Mouse (Mus musculus) CH12F3 (cell line): ENCODE results near the gene Scamp1.

Experiments used
- in situ Hi-C: fragments of 300-500 bp; cut with MboI; formaldehyde crosslinking; loops from 2 replicates; pipeline ENCODE4 v1.14.3; 2020; ENCODE audit warnings: low sequenced_read_pairs

The Scamp1 gene

DNA sequence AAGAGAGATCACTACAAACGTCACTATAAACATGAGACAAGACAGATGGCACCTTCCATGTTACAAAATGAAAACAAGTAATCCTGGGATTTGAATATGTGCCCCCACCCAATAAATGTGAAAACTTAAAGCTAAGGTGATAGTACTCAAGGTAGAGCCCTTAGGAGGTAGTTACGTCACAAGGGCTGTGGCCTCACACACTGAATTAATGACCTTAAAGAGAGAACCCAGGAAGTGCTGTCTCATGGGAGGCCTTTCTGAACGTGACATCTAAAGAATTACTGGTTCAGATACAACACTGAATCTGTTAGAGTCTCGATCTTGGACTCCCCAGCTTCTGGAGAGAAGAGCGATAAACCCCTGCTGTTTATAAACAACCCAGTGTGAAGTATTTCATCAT lies 6.2 kb downstream of the Scamp1 start:
- in situ Hi-C loops: no loop called here

DNA sequence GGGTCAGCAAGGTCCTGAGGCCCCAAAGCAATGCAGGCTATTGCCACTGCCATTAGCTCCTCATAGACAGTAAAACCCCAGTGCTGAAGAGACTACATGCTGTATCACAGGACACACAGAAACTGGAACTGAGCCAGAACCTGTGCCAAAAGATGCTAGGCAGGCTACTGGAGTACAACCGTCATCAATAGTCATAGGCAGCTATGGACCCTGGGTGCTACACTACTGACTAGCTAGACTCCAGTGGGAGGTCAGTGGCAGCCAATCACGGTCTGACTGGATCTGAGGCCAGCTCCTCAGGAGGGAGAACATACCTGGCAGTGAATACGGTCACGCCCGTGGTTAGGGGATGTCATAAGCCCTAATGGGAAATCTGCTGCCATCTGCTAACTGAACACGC lies 14.4 kb downstream of the Scamp1 start:
- in situ Hi-C loops: no loop called here

- in situ Hi-C loops: no loop called here
Observed at GRCm38 (mm10) chr13:94268201-94268600, 17.5 kb downstream of the Scamp1 start.

- in situ Hi-C loops: no loop called here
Observed at GRCm38 (mm10) chr13:94267190-94267589, 18.5 kb downstream of the Scamp1 start.

DNA sequence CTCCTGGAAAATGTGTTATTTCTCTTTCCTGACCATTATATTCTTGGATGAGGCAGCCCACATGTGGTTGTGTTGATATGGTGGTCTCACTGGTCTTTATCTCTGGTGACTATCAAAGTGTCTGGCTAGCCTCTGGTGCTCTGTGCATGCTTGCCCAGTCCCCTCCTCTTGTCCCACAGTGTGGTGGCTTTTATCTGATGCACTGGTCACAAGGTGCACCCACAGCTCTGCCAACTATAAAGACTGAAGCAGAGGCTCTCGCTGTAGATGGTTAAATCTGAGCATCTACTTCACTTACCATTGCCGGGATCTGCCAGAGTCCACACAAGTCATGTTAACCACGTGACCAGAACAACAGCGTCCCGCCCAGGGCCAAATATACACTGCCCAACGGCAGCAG lies 19.1 kb downstream of the Scamp1 start:
- in situ Hi-C loops: no loop called here

- in situ Hi-C loops: no loop called here
Observed at GRCm38 (mm10) chr13:94265291-94265690, 20.4 kb downstream of the Scamp1 start.

DNA sequence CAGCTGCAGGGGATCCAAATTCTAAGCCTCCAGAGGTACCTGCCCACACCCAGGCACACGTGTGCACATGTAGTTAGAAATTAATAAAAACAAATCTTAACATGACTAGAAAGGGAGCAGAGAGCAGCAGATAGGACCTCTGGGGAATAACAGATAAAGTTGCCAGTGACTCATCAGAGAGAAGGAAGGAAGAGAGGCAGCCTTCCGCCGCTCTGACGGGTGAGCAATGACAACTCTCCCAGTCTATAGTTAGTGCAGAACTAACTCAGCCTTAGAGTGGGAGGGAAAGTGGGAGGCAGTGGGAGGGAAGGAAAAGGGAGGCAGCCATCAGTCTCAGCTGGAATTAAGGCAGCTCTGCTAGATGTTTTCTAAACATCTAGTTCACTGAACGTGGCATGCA lies 21.7 kb downstream of the Scamp1 start:
- in situ Hi-C loops: no loop called here

DNA sequence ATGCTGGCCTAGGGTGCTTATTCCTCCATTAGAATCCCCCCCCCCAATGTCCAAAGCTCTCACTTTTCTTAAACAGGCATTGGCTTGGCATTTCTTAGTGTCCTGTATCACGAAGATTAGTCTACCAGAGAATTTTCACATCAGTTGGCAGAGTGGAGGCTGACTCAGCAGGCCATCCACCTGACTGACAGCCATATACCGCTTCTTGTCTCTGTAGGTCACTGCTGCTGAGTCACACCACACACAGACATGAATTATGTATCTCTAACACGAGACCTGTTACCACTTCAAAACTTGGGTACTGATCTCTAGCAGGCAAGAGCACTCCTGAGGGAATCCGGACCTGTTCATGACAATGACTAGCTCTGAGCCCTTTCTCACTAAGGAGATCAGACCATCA lies 23.1 kb downstream of the Scamp1 start:
- in situ Hi-C loops: no loop called here

DNA sequence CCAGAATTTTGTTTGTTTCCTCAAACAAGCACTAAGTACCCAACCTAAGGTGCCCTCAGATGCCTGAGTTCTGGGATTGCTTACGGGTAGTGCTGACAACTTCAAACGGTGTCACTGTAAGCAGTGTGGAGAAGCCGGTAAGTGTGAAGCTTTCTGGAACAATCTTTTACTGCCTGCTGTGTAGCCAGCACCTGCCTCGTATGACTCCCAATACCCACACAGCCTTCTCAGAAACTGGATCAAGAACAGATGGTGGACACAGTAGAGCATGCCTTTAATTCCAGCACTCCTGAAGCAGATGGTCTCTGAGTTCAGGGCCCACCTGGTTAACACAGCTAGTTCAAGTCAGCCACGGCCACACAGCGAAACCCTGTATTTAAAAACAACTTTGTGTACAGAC lies 24.0 kb downstream of the Scamp1 start:
- in situ Hi-C loops: no loop called here

DNA sequence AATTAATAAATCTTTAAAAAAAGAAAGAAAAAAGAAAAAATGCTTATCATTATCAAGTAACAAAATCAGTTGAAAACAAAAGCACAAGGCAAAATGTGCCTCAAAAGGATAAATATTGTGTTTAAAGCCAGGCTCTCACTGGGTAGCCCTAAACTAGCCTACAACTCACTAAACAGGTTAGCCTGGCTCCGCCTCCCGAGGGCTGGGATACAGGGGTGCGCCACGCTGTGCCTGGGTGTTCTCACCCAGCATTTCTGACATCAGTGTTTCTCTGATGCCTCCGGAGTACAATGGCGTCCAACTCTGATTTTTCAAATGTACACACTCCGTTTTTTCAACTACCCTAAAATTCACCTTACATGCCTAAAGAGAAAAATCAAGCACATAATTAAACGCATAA lies 24.7 kb downstream of the Scamp1 start:
- in situ Hi-C loops: no loop called here

DNA sequence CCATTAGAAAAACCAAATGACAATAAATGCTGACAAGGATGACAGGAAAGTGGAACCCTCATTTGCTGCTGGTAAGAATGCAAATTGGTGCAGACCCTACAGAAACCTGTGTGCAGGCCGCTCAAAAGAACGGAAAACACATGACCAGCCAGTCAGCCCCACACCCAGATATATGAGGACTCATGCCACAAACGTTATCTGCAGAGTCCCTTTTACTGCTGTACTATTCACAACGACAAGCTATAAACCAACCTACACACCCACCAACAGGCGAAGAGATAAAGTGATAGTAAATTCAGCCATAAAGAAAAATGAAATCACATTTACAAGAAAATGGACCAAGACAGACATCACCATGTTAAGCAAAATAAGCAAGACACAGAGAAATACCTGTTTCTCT lies 26.4 kb downstream of the Scamp1 start:
- in situ Hi-C loops: no loop called here

GRCm38 (mm10) chr13:94258530-94258929 lies 27.1 kb downstream of the Scamp1 start:
- in situ Hi-C loops: no loop called here

- in situ Hi-C loops: no loop called here
Observed at GRCm38 (mm10) chr13:94257711-94258110, 27.9 kb downstream of the Scamp1 start.

DNA sequence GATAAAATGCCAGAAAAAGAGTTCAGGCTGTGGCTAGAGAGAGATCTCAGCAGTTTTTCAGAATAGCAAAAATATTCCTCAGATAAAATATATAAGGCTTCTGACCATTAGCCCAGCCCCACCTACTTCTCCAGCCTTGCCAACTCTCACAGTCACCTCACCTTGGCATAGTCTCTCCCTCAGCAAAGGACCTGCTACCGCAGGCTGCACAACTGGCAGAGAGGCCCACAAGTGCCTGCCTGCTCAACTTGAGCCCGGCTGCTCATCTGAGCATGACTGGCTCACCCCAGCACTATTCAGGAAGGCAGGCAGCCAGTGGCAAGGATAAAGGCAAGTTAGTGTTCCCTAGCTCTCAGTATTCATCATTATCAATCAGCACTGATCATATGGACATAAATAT lies 30.5 kb downstream of the Scamp1 start:
- in situ Hi-C loops: no loop called here

- in situ Hi-C loops: no loop called here
Observed at GRCm38 (mm10) chr13:94254286-94254685, 31.4 kb downstream of the Scamp1 start.

DNA sequence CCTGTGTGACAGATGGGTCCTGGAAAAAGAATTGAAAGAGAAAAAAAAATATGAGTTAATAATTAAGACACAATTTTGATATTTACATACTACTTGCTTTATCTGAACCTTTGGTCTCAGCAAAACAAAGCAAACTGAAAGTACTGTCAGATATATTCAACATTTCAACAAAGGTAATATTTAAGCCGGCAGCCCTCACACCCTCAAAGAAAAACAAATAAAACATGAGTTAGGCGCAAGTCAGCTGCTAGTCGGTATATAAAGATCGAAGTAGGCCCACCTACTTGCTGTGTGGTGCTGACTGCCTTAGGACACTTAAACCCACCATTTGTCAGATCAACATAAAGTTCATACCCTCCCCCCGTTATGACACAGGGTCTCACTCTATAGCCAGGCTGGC lies 32.6 kb downstream of the Scamp1 start:
- in situ Hi-C loops: no loop called here

- in situ Hi-C loops: no loop called here
Observed at GRCm38 (mm10) chr13:94250761-94251160, 34.9 kb downstream of the Scamp1 start.

DNA sequence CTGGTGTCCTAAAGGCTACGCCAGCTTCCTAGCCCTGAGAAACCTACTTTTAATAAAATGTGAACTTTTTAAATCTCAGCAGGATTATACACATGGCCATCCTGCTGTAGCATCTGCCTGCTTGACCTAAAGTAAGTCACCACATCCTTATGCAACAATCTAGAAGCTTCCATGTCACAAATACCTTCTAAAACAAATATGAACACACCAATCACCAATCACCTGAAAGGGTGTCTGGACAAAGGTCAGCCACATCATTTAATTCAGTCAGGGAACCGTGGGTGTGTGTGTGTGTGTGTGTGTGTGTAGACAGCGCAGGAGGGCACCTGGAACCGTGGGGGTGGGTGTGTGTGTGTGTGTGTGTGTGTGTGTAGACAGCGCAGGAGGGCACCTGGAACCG lies 35.5 kb downstream of the Scamp1 start:
- in situ Hi-C loops: no loop called here

DNA sequence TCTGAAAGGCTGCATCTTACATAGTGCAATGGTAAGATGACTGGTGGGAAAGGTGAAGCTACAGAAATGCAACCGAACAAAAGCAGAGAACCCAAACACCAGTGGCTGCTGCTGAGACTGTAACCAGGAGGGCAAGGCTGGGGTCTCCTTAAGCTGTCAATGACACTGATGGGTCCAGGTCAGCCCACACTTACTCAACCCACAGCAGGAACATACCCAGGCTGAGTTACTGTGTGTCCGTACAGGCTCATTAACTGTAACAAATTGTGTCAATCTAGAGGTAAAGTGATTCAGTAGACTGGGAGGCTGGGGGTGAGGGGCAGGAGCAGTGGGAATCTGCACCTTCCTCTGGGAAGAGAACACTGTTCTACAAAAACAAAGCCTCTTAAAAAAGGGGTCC lies 42.8 kb downstream of the Scamp1 start:
- in situ Hi-C loops: no loop called here

- in situ Hi-C loops: no loop called here
Observed at GRCm38 (mm10) chr13:94241892-94242524, 43.6 kb downstream of the Scamp1 start.

GRCm38 (mm10) chr13:94240873-94241272 lies 44.8 kb downstream of the Scamp1 start:
- in situ Hi-C loops: no loop called here

- in situ Hi-C loops: no loop called here
Observed at GRCm38 (mm10) chr13:94240111-94240510, 45.5 kb downstream of the Scamp1 start.

DNA sequence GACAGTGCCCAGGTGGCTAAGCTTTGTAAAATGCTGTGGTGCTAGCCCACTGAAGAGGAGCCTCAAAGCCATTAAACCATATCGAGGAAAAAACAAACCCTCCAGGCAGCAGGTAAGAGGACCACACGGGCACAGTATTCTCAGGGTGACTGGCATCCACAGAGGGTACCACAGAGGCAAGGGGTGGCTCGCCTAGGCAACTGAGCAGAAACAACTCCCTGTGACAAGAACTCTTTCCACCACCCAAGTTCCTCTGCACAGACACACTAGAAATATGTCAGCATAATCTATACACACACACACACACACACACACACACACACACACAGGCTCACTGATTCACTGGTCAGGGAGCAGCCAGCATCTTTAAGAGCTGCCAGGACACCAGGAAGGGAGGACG lies 46.2 kb downstream of the Scamp1 start:
- in situ Hi-C loops: no loop called here
